Mouse (Mus musculus): ENCODE data around the gene Vav3. TPM values are rescaled to one million over a fixed set of nuclear protein-coding genes. Genes with fewer than 3 reads are reported as not detected.

Vav3 gene
- polyA plus RNA-seq, 1 experiment from 2014 or later, result 16.3 TPM

DNA sequence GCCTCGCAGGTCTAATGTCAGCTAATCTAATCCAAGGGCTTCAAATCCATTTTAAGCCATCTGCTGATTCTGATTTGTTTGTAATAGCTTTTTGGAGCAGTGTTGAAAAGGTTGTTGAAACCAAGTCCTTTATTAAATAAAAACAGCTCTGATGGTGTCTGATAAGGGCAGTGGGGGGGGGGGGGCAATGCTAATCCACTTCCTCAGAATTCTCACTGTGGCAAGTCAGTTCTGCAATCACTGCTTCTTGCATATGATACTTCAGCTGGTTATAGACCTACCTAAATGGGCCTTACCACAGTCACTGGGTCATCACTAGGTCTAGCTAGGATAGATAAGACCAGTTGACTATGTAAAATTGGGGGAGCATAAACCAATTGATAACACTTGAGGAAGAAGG is 115.9 kb downstream of the Vav3 start:
- ATAC-seq (ENCODE audit: insufficient number of reproducible peaks, insufficient read depth, low FRiP score, low read depth), result no peak
- H3K27ac ChIP-seq (ENCODE audit: low read length), result no peak overlapping the region
- H3K4me1 ChIP-seq (ENCODE audit: control insufficient read depth, insufficient read depth, low read length), result no peaks in the 10 kb centered on the region
- no peaks in the 10 kb centered on the region for H3K36me3 ChIP-seq (ENCODE audit: control insufficient read depth, insufficient read depth, low read length)
- H3K9me3 ChIP-seq (ENCODE audit: control insufficient read depth, low read depth, low read length), result no peaks in the 10 kb centered on the region
- no peaks in the 10 kb centered on the region for H3K27me3 ChIP-seq (ENCODE audit: control insufficient read depth, insufficient read depth, low read length)
- no peak overlapping the region for H3K4me3 ChIP-seq (ENCODE audit: low read depth, low read length)
- H3K4me2 ChIP-seq (replicated peaks; ENCODE audit: low read depth, low read length), result no peak overlapping the region
- WGBS, result 79% methylated on average over 1 of the region's 1 CpGs
- H3K9ac ChIP-seq (replicated peaks; ENCODE audit: low read depth, low read length), result no peak overlapping the region

DNA sequence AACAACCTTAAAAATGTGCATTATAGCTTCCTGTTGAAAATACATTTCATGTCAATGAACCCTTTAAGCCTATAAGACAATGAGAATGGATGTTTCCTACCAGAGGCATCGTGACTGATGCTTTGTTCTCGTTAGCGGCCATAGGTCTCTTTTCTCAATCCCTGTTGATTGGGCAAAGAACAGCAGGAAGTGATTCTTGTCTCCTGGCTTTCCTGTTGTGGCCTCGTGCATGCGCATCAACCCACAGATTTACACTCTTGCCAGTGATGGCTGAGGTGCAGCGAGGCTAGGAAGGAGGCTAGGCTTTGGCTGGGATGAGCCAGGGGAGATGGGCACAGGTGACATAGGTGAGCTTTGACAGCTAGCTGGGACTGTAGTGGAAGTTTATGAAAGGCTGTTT is 123.2 kb downstream of the Vav3 start:
- 82% methylated on average over 6 of the region's 6 CpGs for WGBS
- ATAC-seq (ENCODE audit: insufficient number of reproducible peaks, insufficient read depth, low FRiP score, low read depth), result no peak

DNA sequence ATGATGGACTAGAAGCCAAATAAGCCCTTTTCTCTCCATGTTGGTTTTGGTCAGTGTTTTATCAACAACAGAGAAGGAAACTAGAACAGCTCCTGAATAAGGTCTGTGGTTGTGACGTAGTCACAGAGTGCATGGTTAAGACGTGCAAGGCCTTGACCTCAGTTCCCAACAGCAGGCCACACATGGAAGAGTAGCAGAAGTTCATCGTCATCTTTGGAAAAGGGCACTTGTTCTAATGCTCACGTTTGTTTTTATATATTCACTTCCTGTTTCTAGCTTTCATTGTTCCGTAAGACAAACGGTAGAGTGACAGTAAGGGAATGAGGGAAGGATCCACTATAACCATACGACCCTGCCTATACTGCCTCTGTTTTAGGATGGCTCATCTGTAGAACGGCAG is 124.1 kb downstream of the Vav3 start:
- Histone ChIP-seq H3K9ac (replicated peaks; ENCODE audit: low read depth, low read length) (no peak overlapping the region), H3K4me2 (replicated peaks; ENCODE audit: low read depth, low read length) (no peak overlapping the region), H3K4me3 (ENCODE audit: low read depth, low read length) (no peak overlapping the region), H3K4me1 (ENCODE audit: control insufficient read depth, insufficient read depth, low read length) (no peaks in the 10 kb centered on the region), H3K27ac (ENCODE audit: low read length) (no peak overlapping the region), H3K36me3 (ENCODE audit: control insufficient read depth, insufficient read depth, low read length) (no peaks in the 10 kb centered on the region), H3K9me3 (ENCODE audit: control insufficient read depth, low read depth, low read length) (no peaks in the 10 kb centered on the region), H3K27me3 (ENCODE audit: control insufficient read depth, insufficient read depth, low read length) (no peaks in the 10 kb centered on the region)
- 72% methylated on average over 8 of the region's 8 CpGs for WGBS
- ATAC-seq (ENCODE audit: insufficient number of reproducible peaks, insufficient read depth, low FRiP score, low read depth), result no peak

More for the DNA sequence above, 123.2 kb downstream of the Vav3 start:
- Histone ChIP-seq H3K4me1 (ENCODE audit: control insufficient read depth, insufficient read depth, low read length) (no peaks in the 10 kb centered on the region), H3K9me3 (ENCODE audit: control insufficient read depth, low read depth, low read length) (no peaks in the 10 kb centered on the region), H3K9ac (replicated peaks; ENCODE audit: low read depth, low read length) (no peak overlapping the region), H3K27ac (ENCODE audit: low read length) (no peak overlapping the region), H3K36me3 (ENCODE audit: control insufficient read depth, insufficient read depth, low read length) (no peaks in the 10 kb centered on the region), H3K4me2 (replicated peaks; ENCODE audit: low read depth, low read length) (no peak overlapping the region), H3K27me3 (ENCODE audit: control insufficient read depth, insufficient read depth, low read length) (no peaks in the 10 kb centered on the region), H3K4me3 (ENCODE audit: low read depth, low read length) (no peak overlapping the region)

DNA sequence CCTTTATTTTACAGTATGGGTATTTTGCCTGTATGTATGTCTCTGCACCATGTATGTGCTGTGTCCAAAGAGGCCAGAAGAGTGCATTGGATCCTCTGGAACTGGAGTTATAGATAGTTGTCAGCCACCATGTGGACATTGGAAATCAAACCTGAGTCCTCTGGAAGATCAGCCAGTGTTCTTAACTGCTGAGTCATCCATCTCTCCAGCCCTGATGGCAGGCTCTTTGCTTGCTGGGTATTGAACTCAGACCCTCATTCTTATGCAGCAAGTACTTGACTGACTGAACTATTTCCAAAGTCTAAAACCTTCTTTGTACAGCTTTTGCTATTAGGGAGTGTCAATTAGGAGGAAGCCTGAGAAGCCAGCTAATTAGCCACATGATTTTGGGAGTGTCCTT is 126.1 kb downstream of the Vav3 start:
- Histone ChIP-seq H3K36me3 (ENCODE audit: control insufficient read depth, insufficient read depth, low read length) (no peaks in the 10 kb centered on the region), H3K27ac (ENCODE audit: low read length) (no peak overlapping the region), H3K9me3 (ENCODE audit: control insufficient read depth, low read depth, low read length) (no peaks in the 10 kb centered on the region), H3K4me1 (ENCODE audit: control insufficient read depth, insufficient read depth, low read length) (no peaks in the 10 kb centered on the region), H3K9ac (replicated peaks; ENCODE audit: low read depth, low read length) (no peak overlapping the region), H3K4me3 (ENCODE audit: low read depth, low read length) (no peak overlapping the region), H3K4me2 (replicated peaks; ENCODE audit: low read depth, low read length) (no peak overlapping the region), H3K27me3 (ENCODE audit: control insufficient read depth, insufficient read depth, low read length) (no peaks in the 10 kb centered on the region)
- no peak for ATAC-seq (ENCODE audit: insufficient number of reproducible peaks, insufficient read depth, low FRiP score, low read depth)

DNA sequence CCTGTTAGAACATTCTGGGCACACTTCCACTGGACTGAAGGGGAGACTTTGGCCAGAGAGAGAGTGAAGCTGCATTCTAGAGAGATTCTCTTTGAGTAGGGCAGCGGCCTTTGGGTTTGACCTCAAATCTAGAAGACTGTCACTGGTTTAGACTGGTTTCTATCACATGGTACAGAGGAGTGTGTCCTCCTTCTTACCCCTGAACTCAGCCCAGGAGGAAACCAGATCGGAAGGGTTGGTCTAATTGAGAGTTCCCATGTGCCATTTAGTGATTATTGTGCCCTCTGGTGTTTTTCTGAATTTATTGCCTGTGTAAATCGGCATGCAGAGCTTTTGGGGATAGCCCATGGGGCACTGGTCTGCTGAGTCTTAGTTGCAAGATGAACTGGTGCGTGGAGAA is 126.8 kb downstream of the Vav3 start:
- 65% methylated on average over 4 of the region's 4 CpGs for WGBS
- no peak overlapping the region for H3K9ac ChIP-seq (replicated peaks; ENCODE audit: low read depth, low read length)
- no peaks in the 10 kb centered on the region for H3K27me3 ChIP-seq (ENCODE audit: control insufficient read depth, insufficient read depth, low read length)

DNA sequence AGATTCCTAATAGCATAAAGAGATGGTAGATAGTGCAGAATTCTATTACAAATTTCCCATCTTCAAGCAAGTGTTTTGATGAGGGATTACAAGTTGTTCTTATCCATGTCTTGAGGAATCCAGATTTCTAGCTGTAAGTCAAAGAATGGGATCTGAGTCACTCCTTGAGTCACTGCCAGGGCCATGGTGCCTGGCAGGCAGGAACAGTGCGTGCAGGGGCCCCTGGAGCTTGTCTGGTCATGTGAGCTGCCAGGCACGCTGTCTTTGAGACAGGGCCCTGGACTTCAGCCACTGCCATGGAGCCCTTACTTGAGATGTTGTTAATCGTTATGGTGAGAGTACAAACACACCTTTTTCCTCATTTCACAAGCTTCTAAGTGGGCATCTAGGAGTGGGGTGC is 129.0 kb downstream of the Vav3 start:
- ATAC-seq (ENCODE audit: insufficient number of reproducible peaks, insufficient read depth, low FRiP score, low read depth), result no peak
- Histone ChIP-seq H3K4me1 (ENCODE audit: control insufficient read depth, insufficient read depth, low read length) (no peaks in the 10 kb centered on the region), H3K27ac (ENCODE audit: low read length) (no peak overlapping the region), H3K27me3 (ENCODE audit: control insufficient read depth, insufficient read depth, low read length) (no peaks in the 10 kb centered on the region), H3K4me2 (replicated peaks; ENCODE audit: low read depth, low read length) (no peak overlapping the region), H3K9ac (replicated peaks; ENCODE audit: low read depth, low read length) (no peak overlapping the region), H3K4me3 (ENCODE audit: low read depth, low read length) (no peak overlapping the region), H3K9me3 (ENCODE audit: control insufficient read depth, low read depth, low read length) (no peaks in the 10 kb centered on the region), H3K36me3 (ENCODE audit: control insufficient read depth, insufficient read depth, low read length) (no peaks in the 10 kb centered on the region)
- 68% methylated on average over 3 of the region's 3 CpGs for WGBS

More for the DNA sequence above, 126.8 kb downstream of the Vav3 start:
- Histone ChIP-seq H3K4me1 (ENCODE audit: control insufficient read depth, insufficient read depth, low read length) (no peaks in the 10 kb centered on the region), H3K36me3 (ENCODE audit: control insufficient read depth, insufficient read depth, low read length) (no peaks in the 10 kb centered on the region), H3K27ac (ENCODE audit: low read length) (no peak overlapping the region), H3K4me3 (ENCODE audit: low read depth, low read length) (no peak overlapping the region), H3K9me3 (ENCODE audit: control insufficient read depth, low read depth, low read length) (no peaks in the 10 kb centered on the region), H3K4me2 (replicated peaks; ENCODE audit: low read depth, low read length) (no peak overlapping the region)
- ATAC-seq (ENCODE audit: insufficient number of reproducible peaks, insufficient read depth, low FRiP score, low read depth), result no peak

DNA sequence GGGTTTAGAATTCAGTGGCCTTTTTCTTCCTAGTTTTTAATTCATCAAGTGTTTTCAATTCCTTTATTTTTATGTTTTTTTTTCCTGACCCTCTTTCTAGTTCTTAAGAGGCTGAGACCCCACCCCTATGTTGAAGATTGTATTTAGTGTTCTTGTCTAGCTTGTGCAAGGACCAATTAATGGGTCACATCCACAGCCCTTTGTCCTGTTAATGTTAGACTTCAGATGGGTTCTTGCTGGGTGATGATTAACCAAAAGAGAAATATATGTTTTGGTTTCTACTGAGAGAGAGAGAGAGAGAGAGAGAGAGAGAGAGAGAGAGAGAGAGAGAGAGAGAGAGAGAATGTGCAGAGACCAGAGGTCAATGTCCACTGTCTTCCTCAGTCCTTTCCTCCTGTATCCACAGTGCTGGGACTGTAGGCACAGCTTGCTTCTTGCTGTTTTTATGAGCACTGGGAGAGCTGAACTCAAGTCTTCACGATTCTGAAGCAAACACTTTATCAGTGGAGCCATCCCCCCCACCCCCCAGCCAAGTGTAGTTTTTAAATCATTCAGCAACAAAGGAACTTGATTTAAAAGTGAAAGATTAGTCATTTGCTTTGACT is 130.3 kb downstream of the Vav3 start:
- no peak overlapping the region for H3K4me3 ChIP-seq (ENCODE audit: low read depth, low read length)
- no peak overlapping the region for H3K9ac ChIP-seq (replicated peaks; ENCODE audit: low read depth, low read length)
- H3K27me3 ChIP-seq (ENCODE audit: control insufficient read depth, insufficient read depth, low read length), result no peaks in the 10 kb centered on the region
- H3K9me3 ChIP-seq (ENCODE audit: control insufficient read depth, low read depth, low read length), result no peaks in the 10 kb centered on the region
- H3K4me2 ChIP-seq (replicated peaks; ENCODE audit: low read depth, low read length), result no peak overlapping the region
- no peaks in the 10 kb centered on the region for H3K4me1 ChIP-seq (ENCODE audit: control insufficient read depth, insufficient read depth, low read length)
- 45% methylated on average over 1 of the region's 1 CpGs for WGBS
- ATAC-seq (ENCODE audit: insufficient number of reproducible peaks, insufficient read depth, low FRiP score, low read depth), result no peak
- H3K27ac ChIP-seq (ENCODE audit: low read length), result no peak overlapping the region
- no peaks in the 10 kb centered on the region for H3K36me3 ChIP-seq (ENCODE audit: control insufficient read depth, insufficient read depth, low read length)

DNA sequence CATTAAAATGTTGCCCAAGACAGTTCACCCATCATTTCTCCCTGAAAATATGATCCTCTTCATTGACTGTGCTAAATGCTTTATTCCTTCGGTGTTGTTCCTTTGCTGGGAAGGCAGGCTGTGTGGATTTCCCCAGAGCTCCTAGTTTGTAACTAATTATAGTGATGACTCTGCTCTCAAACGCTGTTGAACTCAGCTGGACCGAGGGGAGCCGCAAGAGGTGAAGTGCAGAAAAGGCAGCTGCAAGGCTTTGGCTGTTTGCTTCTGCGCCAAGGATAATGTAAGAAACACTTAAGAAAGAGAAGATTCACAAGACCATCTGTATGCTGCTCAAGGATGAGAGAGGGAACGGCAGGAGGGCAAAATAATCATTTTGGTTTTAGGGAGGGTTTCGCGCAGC is 136.1 kb downstream of the Vav3 start:
- WGBS, result 55% methylated on average over 8 of the region's 8 CpGs
- no peak for ATAC-seq (ENCODE audit: insufficient number of reproducible peaks, insufficient read depth, low FRiP score, low read depth)
- Histone ChIP-seq H3K36me3 (ENCODE audit: control insufficient read depth, insufficient read depth, low read length) (no peaks in the 10 kb centered on the region), H3K4me2 (replicated peaks; ENCODE audit: low read depth, low read length) (no peak overlapping the region), H3K4me3 (ENCODE audit: low read depth, low read length) (no peak overlapping the region), H3K27ac (ENCODE audit: low read length) (no peak overlapping the region), H3K4me1 (ENCODE audit: control insufficient read depth, insufficient read depth, low read length) (no peaks in the 10 kb centered on the region), H3K27me3 (ENCODE audit: control insufficient read depth, insufficient read depth, low read length) (no peaks in the 10 kb centered on the region), H3K9me3 (ENCODE audit: control insufficient read depth, low read depth, low read length) (no peaks in the 10 kb centered on the region), H3K9ac (replicated peaks; ENCODE audit: low read depth, low read length) (no peak overlapping the region)

DNA sequence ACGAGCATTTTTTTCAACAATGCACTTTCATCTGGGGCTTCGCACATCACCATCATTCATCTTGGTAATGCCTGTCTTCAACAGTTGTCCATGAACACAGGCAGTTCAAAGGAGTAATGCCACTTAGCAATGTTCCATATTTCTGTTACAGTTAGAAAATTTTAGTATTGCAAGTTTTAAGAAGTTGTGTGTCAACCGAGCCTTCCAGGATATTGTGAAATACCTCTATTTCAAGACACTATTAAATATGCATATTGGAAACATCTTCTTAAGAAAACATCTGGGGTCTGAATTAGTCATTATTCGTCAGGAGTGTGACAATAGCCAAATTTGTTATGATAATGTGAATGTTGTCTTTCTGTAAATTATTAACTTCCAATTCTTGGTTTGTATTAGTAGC is 137.8 kb downstream of the Vav3 start:
- Histone ChIP-seq H3K27me3 (ENCODE audit: control insufficient read depth, insufficient read depth, low read length) (no peaks in the 10 kb centered on the region), H3K27ac (ENCODE audit: low read length) (no peak overlapping the region), H3K4me1 (ENCODE audit: control insufficient read depth, insufficient read depth, low read length) (no peaks in the 10 kb centered on the region), H3K9ac (replicated peaks; ENCODE audit: low read depth, low read length) (no peak overlapping the region), H3K4me2 (replicated peaks; ENCODE audit: low read depth, low read length) (no peak overlapping the region), H3K36me3 (ENCODE audit: control insufficient read depth, insufficient read depth, low read length) (no peaks in the 10 kb centered on the region), H3K9me3 (ENCODE audit: control insufficient read depth, low read depth, low read length) (no peaks in the 10 kb centered on the region), H3K4me3 (ENCODE audit: low read depth, low read length) (no peak overlapping the region)
- ATAC-seq (ENCODE audit: insufficient number of reproducible peaks, insufficient read depth, low FRiP score, low read depth), result no peak
- WGBS, result 69% methylated on average over 4 of the region's 4 CpGs

Measured in stomach, embryonic 14.5 days (tissue).